Mouse (Mus musculus): Measurements from ENCODE around the gene 1700028K03Rik. TPM values are rescaled to one million over a fixed set of nuclear protein-coding genes. Genes with fewer than 3 reads are reported as not detected.
A peak's percentile ranks its signal among the peaks of the same experiment; 100 is the strongest.

The 1700028K03Rik gene
- total and polyA plus RNA-seq, 2 experiments from 2014 or later: 0.16 TPM

GRCm38 (mm10) chr5:107497519-107498501 is 36.7 kb upstream of the 1700028K03Rik start:
- Histone ChIP-seq H3K4me1 (ENCODE audit: insufficient read depth, low read length) (peaks cover 4% of the 10 kb centered on the region; the same call in 1 of the 2 replicates), H3K9me3 (ENCODE audit: low read length) (no peaks in the 10 kb centered on the region), H3K4me3 (ENCODE audit: low read depth, low read length) (peak overlapping the region; percentile 50), H3K9ac (replicated peaks; ENCODE audit: low read length, poor library complexity, severe bottlenecking) (peak overlapping the region; percentile 78), H3K4me2 (ENCODE audit: low read depth, low read length, poor library complexity, severe bottlenecking) (peak overlapping the region; percentile 59), H3K36me3 (ENCODE audit: insufficient read depth, low read length) (no peaks in the 10 kb centered on the region), H3K27me3 (ENCODE audit: insufficient read depth, low read length) (no peaks in the 10 kb centered on the region), H3K27ac (ENCODE audit: low read depth, low read length) (peak overlapping the region; percentile 85)
- 17% methylated on average over 10 of the region's 10 CpGs for WGBS
- DNase-seq (ENCODE audit: low spot score): peak; percentile 94
- ATAC-seq (ENCODE audit: low FRiP score): peak; percentile 95
- TF ChIP-seq CTCF (IDR thresholded peaks at IDR 0.05): no peak

- H3K36me3 ChIP-seq (ENCODE audit: insufficient read depth, low read length): peaks cover 7% of the 10 kb centered on the region; the same call in 1 of the 2 replicates
- no peaks in the 10 kb centered on the region for H3K9me3 ChIP-seq (ENCODE audit: low read length)
- H3K4me3 ChIP-seq (ENCODE audit: low read depth, low read length): peak overlapping the region; percentile 50
- 45% methylated on average over 5 of the region's 5 CpGs for WGBS
- no peak for DNase-seq (ENCODE audit: low spot score)
- H3K27me3 ChIP-seq (ENCODE audit: insufficient read depth, low read length): no peaks in the 10 kb centered on the region
- H3K4me2 ChIP-seq (ENCODE audit: low read depth, low read length, poor library complexity, severe bottlenecking): peak overlapping the region; percentile 59
- no peak for ATAC-seq (ENCODE audit: low FRiP score)
- peak overlapping the region; percentile 85 for H3K27ac ChIP-seq (ENCODE audit: low read depth, low read length)
- peaks cover 4% of the 10 kb centered on the region; the same call in 1 of the 2 replicates for H3K4me1 ChIP-seq (ENCODE audit: insufficient read depth, low read length)
- H3K9ac ChIP-seq (replicated peaks; ENCODE audit: low read length, poor library complexity, severe bottlenecking): peak overlapping the region; percentile 78
- no peak for TF ChIP-seq CTCF (IDR thresholded peaks at IDR 0.05)
Observed at GRCm38 (mm10) chr5:107498806-107499310, 35.7 kb upstream of the 1700028K03Rik start.

GRCm38 (mm10) chr5:107499891-107500535 is 34.5 kb upstream of the 1700028K03Rik start:
- Histone ChIP-seq H3K4me1 (ENCODE audit: insufficient read depth, low read length) (peaks cover 4% of the 10 kb centered on the region; the same call in 1 of the 2 replicates), H3K4me3 (ENCODE audit: low read depth, low read length) (no peak overlapping the region), H3K27me3 (ENCODE audit: insufficient read depth, low read length) (no peaks in the 10 kb centered on the region), H3K4me2 (ENCODE audit: low read depth, low read length, poor library complexity, severe bottlenecking) (no peak overlapping the region), H3K36me3 (ENCODE audit: insufficient read depth, low read length) (peaks cover 13% of the 10 kb centered on the region), H3K27ac (ENCODE audit: low read depth, low read length) (no peak overlapping the region), H3K9ac (replicated peaks; ENCODE audit: low read length, poor library complexity, severe bottlenecking) (no peak overlapping the region), H3K9me3 (ENCODE audit: low read length) (no peaks in the 10 kb centered on the region)
- DNase-seq (ENCODE audit: low spot score) (no peak), ATAC-seq (ENCODE audit: low FRiP score) (no peak)
- no peak for TF ChIP-seq CTCF (IDR thresholded peaks at IDR 0.05)
- 81% methylated on average over 5 of the region's 5 CpGs for WGBS

- ATAC-seq (ENCODE audit: low FRiP score) (no peak), DNase-seq (ENCODE audit: low spot score) (no peak)
- H3K4me2 ChIP-seq (ENCODE audit: low read depth, low read length, poor library complexity, severe bottlenecking): no peak overlapping the region
- peaks cover 20% of the 10 kb centered on the region for H3K36me3 ChIP-seq (ENCODE audit: insufficient read depth, low read length)
- no peak overlapping the region for H3K4me3 ChIP-seq (ENCODE audit: low read depth, low read length)
- WGBS: 79% methylated on average over 1 of the region's 1 CpGs
- H3K27me3 ChIP-seq (ENCODE audit: insufficient read depth, low read length): no peaks in the 10 kb centered on the region
- H3K4me1 ChIP-seq (ENCODE audit: insufficient read depth, low read length): peaks cover 4% of the 10 kb centered on the region; the same call in 1 of the 2 replicates
- H3K9me3 ChIP-seq (ENCODE audit: low read length): no peaks in the 10 kb centered on the region
- TF ChIP-seq CTCF (IDR thresholded peaks at IDR 0.05): no peak
- H3K27ac ChIP-seq (ENCODE audit: low read depth, low read length): no peak overlapping the region
- no peak overlapping the region for H3K9ac ChIP-seq (replicated peaks; ENCODE audit: low read length, poor library complexity, severe bottlenecking)
Observed at GRCm38 (mm10) chr5:107500741-107501140, 33.8 kb upstream of the 1700028K03Rik start.

- Histone ChIP-seq H3K36me3 (ENCODE audit: insufficient read depth, low read length) (peaks cover 43% of the 10 kb centered on the region), H3K27me3 (ENCODE audit: insufficient read depth, low read length) (no peaks in the 10 kb centered on the region), H3K4me3 (ENCODE audit: low read depth, low read length) (no peak within 1 kb of the TSS), H3K27ac (ENCODE audit: low read depth, low read length) (no peak within 1 kb of the TSS), H3K9me3 (ENCODE audit: low read length) (no peaks in the 10 kb centered on the region), H3K9ac (replicated peaks; ENCODE audit: low read length, poor library complexity, severe bottlenecking) (no peak within 1 kb of the TSS), H3K4me1 (ENCODE audit: insufficient read depth, low read length) (no peaks in the 10 kb centered on the region), H3K4me2 (ENCODE audit: low read depth, low read length, poor library complexity, severe bottlenecking) (no peak within 1 kb of the TSS)
- no peak for TF ChIP-seq CTCF (IDR thresholded peaks at IDR 0.05)
- ATAC-seq (ENCODE audit: low FRiP score) (no peak), DNase-seq (ENCODE audit: low spot score) (no peak)
- 88% methylated on average over 4 of the region's 4 CpGs for WGBS
Observed at GRCm38 (mm10) chr5:107507321-107507720, 27.2 kb upstream of the 1700028K03Rik start, which contains the start of gene Gm42669. Gm42669 (plus strand) TSS chr5:107507621.

Data from midbrain, postnatal 0 days (tissue).